In genomic region chr10:42042881-42043280, GRCm38 (mm10) we compare ENCODE assay signal across 20 mouse cellular contexts. TPM values are rescaled to one million over a fixed set of nuclear protein-coding genes. Genes with fewer than 3 reads are reported as not detected.
DNase-seq lines count a peak whose midpoint lies in the region; ATAC-seq and TF ChIP-seq lines count a peak whose summit lies in the region.
"Had no signal": no experiment of that assay in that cellular context is flagged by ENCODE, and none has a peak within 500 bp of the region (broad histone marks: within the 10 kb centered on the region; RNA-seq: fewer than 3 reads in every experiment).

No protein-coding gene starts in this region.

- H3K9me3 ChIP-seq in stomach, embryonic 14.5 days (ENCODE audit: control insufficient read depth, low read depth, low read length) = no peaks in the 10 kb centered on the region
- H3K9me3 ChIP-seq: forebrain, embryonic 12.5 days; intestine, embryonic 15.5 days; midbrain, embryonic 12.5 days had no signal

- H3K27me3 ChIP-seq in stomach, embryonic 14.5 days (ENCODE audit: control insufficient read depth, insufficient read depth, low read length) = no peaks in the 10 kb centered on the region
- H3K27me3 ChIP-seq: forebrain, embryonic 12.5 days; intestine, embryonic 15.5 days had no signal

- H3K27ac ChIP-seq in left cerebral cortex, adult 2 months = peak overlapping the region; percentile 84
- H3K27ac ChIP-seq in stomach, embryonic 14.5 days (ENCODE audit: low read length) = 0 out of 2 replicates have a peak overlapping the region, but pooled peaks have one; percentile 7
- H3K27ac ChIP-seq: forebrain, embryonic 12.5 days; intestine, embryonic 15.5 days; midbrain, embryonic 12.5 days had no signal

- no peaks in the 10 kb centered on the region for H3K36me3 ChIP-seq in stomach, embryonic 14.5 days (ENCODE audit: control insufficient read depth, insufficient read depth, low read length)
- H3K36me3 ChIP-seq: forebrain, embryonic 12.5 days; intestine, embryonic 15.5 days; midbrain, embryonic 12.5 days had no signal

- no peak overlapping the region for H3K4me2 ChIP-seq in stomach, embryonic 14.5 days (replicated peaks; ENCODE audit: low read depth, low read length)
- H3K4me2 ChIP-seq: forebrain, embryonic 12.5 days; intestine, embryonic 15.5 days; liver, embryonic 11.5 days; midbrain, embryonic 12.5 days had no signal

- intact Hi-C loops in left cerebral cortex, adult 2 months (cut with DNase I) = loop anchor here (1.0 to 2.0 kb wide), 3 partner anchors 59 to 234 kb away; partner anchors contain the start of gene Foxo3

- 69% methylated on average over 1 of the region's 1 CpGs for WGBS in stomach, embryonic 14.5 days

- ATAC-seq in stomach, embryonic 14.5 days (ENCODE audit: insufficient number of reproducible peaks, insufficient read depth, low FRiP score, low read depth) = no peak
- ATAC-seq: intestine, embryonic 15.5 days had no signal

- no peaks in the 10 kb centered on the region for H3K4me1 ChIP-seq in stomach, embryonic 14.5 days (ENCODE audit: control insufficient read depth, insufficient read depth, low read length)
- H3K4me1 ChIP-seq: forebrain, embryonic 12.5 days; intestine, embryonic 15.5 days had no signal

- peak; percentile 29 to 78 for DNase-seq in frontal cortex, postnatal 36 days (ENCODE audit: low spot score in 2 of 2)
- no peak for DNase-seq in frontal cortex, postnatal 25 days (ENCODE audit: low spot score in 2 of 2)
- peak; percentile 23 for DNase-seq in lung, postnatal 10 days
- no peak for DNase-seq in lung, postnatal 25 days (ENCODE audit: low spot score)
- peak in 1 of 2 experiments; percentile 29 for DNase-seq in left cerebral cortex, adult 2 months (ENCODE audit: extremely low spot score in 1 of 2, low spot score in 2 of 2)
- DNase-seq in thymus, postnatal 0 days (ENCODE audit: low spot score) = no peak
- DNase-seq in kidney, adult 11 months = no peak
- DNase-seq: adrenal gland, adult 2 months; cerebellum, adult 2 months; heart, postnatal 4 days; kidney, postnatal 36 days; layer of hippocampus, postnatal 36 days; lung, postnatal 14 days; thymus, adult 18-20 months had no signal

- H3K9ac ChIP-seq in stomach, embryonic 14.5 days (replicated peaks; ENCODE audit: low read depth, low read length) = no peak overlapping the region
- H3K9ac ChIP-seq: forebrain, embryonic 12.5 days; intestine, embryonic 15.5 days; midbrain, embryonic 12.5 days had no signal

- TF ChIP-seq CTCF in left cerebral cortex, adult 2 months (IDR thresholded peaks at IDR 0.05) = no peak

- H3K4me3 ChIP-seq in left cerebral cortex, adult 2 months = no peak overlapping the region
- no peak overlapping the region for H3K4me3 ChIP-seq in stomach, embryonic 14.5 days (ENCODE audit: low read depth, low read length)
- H3K4me3 ChIP-seq: forebrain, embryonic 12.5 days; intestine, embryonic 15.5 days; midbrain, embryonic 12.5 days had no signal

RNA-seq across cellular contexts. Expression of gene Armc2, which starts 24.6 kb away (rescaled TPM):
- total RNA-seq in left cerebral cortex, adult 2 months (2021) = 10 to 100 TPM; 12.6 to 14.1 TPM
- 1.9 and 2.2 TPM in 2 replicates for polyA plus RNA-seq in stomach, embryonic 14.5 days (2014; fragmentation: Nextera tagmentation; extraction: Ambion mirVana)
- polyA plus RNA-seq in thymus, postnatal 0 days (2015; fragmentation: Nextera tagmentation; extraction: Ambion mirVana) = 0.25 and 0.45 TPM in 2 replicates
- total RNA-seq: granulocyte monocyte progenitor cell, adult 5-6 weeks had no signal

Comparison
In these comparisons a context has a peak if more than half of its experiments do, and no peak if none do; other contexts are left out.
1. DNase-seq: peak in frontal cortex, postnatal 36 days (2 of 2) and lung, postnatal 10 days (single experiment); none in frontal cortex, postnatal 25 days (0 of 2), lung, postnatal 25 days (single experiment), thymus, postnatal 0 days (single experiment) and kidney, adult 11 months (single experiment).